Mouse (Mus musculus) gastrocnemius, adult 8-10 months (tissue): Measurements from ENCODE around the gene Rnf169. TPM values are rescaled to one million over a fixed set of nuclear protein-coding genes. Genes with fewer than 3 reads are reported as not detected.
A peak's percentile ranks its signal among the peaks of the same experiment; 100 is the strongest.

Source experiments
- DNase-seq, 2 experiments: peaks; one replicate each; pipeline ENCODE4 v3.0.0; 2022; ENCODE audit warnings: low spot score in 2 of 2
- total RNA-seq, 4 experiments: library from RNA; stranded (reverse); gene quantifications; 2 replicates each; pipeline ENCODE4 v1.2.4; 2022

Gene Rnf169
- total RNA-seq: 1 to 10 TPM; 5.3 to 6.3 (median 5.5) TPM

DNA sequence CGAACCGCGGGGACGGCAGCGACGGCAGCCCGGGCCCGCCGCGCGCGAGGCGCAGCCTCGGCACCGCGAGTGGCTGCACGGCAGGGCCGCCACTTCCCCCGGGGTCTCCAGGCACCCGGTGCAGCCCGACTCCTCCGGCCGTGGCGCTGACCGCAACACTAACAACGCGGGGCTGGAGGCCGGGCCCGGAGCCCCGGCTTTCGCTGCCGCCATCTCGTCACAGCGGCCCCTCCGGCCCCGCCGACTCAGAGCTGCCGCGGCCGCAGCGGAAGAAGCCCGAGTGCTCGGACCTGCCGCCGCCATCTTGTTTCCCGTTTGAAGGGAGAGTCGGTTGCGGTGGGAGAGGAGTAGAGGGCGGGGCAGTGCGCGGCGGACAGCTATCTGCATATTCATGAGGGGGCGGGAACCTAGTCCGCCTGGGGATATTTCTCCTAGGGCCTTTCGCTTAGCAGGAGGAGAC is at the start of gene Rnf169:
Rnf169 (minus strand) TSS at position 317 of the 460 bp plus-strand sequence.
- peak; percentile 81 to 86 for DNase-seq

DNA sequence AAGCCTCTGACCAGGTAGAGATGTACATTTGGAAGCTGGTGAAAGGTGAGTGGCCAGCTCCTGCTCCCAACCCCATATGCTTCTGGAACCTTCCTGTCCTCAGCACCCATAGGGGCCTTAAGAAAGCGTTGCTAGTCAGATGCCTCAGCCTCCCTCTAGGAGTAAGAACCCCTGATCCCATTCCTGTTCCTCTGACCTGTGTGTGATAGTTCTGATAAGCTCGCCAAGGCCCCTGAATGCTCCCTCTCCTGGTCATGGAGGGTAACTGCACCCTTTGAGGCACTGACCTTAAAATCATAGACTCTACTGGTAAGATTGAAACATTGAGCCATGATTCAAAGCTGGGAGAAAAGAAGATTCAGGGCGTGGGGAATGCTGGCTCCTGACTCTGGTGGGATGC is 49.1 kb upstream of the Rnf169 start:
- no peak for DNase-seq

DNA sequence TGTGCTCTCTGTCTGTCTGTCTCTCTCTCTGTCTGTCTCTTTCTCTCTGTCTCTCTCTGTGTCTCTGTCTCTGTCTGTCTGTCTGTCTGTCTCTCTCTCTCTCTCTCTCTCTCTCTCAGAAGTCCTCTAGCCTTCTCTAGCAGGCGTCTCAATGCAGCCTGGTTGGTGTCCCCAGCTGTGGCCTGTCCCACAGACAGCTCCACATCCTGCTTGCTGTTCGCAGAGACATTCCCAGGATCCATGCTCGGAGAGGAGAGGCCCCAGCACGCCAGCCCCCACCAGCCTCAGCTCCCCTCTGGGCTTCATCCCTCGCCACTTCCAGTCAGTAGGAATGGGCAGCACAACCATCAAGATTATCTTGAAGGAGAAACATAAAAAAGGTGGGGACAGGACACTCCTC is 47.1 kb upstream of the Rnf169 start:
- DNase-seq: no peak

DNA sequence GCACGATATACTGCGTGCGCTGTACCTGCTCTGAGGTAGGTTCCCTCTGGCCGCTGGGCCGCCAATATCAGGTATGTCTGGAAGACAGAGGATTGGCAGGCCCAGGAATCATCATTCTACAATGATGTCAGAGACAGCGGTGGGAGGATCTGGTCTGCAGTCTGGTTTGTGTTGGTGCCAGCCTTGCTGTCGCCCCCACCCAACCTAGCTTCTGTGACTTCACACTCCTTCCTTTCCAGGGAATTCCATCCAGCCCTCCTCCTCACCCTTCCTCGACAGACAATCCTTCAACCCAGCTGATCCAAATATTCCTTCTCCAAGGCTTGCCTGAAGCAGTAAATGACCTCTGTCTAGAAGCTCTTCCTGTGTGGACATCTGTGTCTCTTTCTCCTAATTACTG is 36.8 kb upstream of the Rnf169 start:
- DNase-seq: no peak

DNA sequence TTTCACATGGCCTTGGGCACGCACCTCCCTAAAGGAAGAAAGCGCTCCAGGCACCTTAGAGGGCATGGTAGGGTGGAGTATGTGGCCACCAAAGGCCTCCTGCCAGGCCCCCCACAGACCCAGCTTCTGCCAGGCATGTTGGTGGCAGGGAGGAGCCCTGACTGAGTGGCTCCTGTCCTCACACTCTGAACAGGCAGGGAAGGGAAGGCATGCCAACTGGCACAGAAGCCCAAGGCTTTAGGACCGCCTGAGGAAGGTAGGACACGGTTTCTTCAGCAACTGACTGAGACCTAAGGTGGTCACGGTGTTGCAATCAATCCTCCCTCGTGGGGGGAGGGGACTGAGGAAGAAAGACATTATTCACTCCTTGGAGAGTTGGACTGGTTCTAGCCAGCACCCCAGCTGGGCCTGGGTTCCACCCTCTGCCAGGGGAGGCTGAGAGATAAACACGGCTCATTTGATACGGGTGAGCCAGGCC is 33.9 kb upstream of the Rnf169 start:
- DNase-seq: peak; percentile 31 to 45

DNA sequence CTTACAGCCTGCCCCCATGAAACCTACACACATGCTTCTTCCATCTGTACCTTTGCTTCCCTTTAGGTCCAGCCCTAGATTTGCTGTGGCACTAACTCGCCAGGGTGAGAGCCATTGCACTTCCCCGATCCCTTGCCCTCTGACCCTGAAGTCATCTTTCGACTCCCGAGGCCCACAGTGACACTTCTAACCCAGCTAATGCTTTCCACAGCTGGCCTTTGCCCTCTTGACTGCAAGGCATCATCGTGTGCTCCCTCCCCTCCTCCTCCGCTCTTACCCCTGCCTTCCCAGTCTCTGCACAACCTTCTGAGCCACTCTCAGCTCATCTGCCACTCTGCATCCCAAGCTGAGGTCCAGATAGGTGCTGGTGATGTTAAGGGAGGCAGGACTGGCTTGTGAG is 32.3 kb upstream of the Rnf169 start:
- DNase-seq: no peak

DNA sequence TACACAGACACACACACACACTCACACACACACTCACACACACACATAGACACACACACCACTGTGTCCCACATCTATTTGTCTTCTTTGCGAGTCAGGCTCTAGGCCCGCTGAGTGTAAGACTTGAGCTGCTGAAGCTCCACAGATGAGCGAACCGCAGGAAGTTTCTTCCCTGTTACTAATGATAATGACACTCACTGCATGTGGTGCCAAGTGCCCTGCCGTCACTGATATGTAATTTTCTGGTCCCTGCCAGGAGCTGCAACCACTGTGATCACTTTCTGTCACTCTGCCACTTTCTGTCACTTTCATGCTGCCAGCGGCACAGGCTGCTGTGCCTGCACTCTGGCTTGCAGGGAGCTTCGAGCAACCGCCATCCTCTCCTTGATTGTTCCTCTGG is 31.8 kb upstream of the Rnf169 start:
- DNase-seq: no peak

DNA sequence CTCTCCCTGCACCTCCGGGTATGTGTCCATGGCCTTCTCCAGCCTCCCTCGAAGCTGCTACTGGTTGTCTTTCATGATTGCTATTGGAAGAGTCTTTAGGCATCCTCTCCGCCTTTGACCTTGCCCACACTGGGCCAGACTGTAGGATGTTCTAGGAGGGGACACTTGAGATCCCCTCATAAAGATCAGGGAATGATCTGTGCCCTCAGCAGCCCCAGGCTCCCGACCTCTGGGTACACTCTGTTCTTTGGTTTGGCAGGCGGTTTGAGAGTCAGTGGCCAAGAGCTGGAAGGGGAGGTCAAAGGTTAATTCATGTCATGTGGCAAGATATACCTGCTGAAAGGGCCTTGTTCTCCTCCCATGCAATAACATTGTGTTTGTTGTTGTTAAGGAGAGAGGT is 30.5 kb upstream of the Rnf169 start:
- DNase-seq: peak in 1 of 2 experiments; percentile 46

DNA sequence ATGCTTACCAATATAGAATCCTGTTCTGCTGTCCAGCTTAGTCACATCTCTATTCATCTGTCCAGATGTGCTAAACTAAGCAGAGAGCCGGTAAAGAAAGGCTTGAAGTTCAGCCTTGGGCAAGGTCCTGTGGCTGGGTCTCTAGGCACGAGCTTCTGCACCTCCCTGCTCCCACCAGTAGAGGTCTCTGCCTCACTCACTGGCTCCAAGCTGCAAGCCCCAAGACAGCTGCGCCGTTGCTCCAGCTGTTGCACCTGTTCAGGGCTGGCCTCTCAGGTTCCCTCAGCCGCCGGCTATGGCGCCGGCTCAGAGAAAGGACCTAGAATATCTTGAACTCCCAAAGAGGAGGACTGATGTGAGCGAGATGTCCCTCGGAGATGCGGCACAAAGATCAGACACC is 29.4 kb upstream of the Rnf169 start:
- peak; percentile 67 to 72 for DNase-seq

DNA sequence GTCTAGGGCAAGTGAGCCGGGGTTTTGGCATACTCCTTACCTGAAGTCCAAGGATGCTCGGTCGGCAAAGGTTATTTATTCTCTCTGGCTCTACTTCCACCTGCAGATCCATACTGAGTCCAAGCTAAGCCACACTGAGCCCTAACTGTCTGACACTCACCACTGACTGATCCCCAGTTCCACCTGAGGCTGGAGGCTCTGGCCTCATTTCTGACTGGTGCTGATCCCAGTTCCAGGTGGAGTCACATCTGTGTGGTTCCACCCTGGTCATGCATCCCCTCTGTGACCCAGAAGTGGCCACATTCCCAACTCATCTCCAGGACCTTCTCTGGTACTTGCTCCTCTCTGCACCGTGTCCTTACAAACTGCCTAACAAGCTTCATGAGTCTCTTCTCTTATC is 28.5 kb upstream of the Rnf169 start:
- DNase-seq: no peak

DNA sequence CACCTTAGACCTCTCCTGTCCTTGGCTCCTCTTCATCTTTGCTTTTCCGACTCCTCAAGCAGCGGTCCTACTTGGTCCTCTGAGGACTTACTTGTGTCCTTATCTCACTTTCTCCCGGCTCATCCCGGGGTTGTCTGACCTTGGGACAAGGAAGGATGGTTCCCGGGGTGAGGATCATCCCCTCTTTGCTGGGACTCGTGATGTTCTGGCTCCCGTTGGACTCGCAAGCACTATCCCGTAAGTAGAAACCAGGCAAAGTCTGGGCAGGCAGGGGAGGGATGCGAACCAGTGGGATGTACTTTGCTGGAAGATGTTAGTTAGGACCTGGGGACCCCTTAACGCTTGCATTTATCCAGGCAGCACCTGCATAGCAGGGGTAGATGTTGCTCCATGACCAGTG is 26.2 kb upstream of the Rnf169 start:
- no peak for DNase-seq

DNA sequence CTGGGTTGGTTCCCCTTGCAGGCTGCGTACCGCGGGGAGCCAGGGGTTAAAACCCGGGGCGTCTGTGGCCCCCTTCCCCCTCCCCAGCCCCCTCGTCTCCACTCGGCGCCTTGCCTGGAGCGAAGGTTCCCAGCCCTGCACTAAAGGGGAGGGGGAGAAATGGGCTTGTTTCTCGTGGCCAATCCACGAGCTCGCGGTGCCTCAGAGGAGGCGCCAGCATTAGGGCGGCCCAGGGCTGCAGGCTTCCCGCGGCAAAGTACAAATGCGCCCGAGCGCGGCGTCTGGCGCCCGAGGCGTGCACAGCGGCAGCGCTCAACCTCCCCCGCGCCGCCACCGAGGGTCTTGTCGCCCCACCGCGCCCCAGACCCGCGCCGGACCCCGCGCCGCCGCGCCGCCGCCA is 25.5 kb upstream of the Rnf169 start, which contains the start of gene Chrdl2:
Chrdl2 (plus strand) TSS at position 383 of the 400 bp plus-strand sequence.
- no peak for DNase-seq

DNA sequence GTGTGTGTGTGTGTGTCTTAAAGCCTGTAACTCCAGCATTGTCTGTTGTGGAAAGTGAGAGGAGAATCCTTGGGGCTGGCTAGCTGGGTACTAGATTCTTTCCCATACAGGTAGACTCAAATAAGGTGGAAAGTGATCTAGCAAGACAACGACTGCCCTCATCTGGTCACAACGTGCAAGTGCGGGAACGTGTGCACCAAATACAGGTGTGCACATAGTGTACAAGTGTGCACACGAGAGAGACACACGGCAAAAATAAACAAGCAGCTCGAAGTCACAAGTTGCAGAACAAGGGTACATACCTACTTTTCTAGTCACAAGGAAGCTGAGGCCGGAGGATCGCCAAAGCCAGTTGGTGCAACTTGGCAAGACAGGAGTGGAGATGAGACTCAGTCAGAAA is 23.5 kb upstream of the Rnf169 start:
- no peak for DNase-seq

DNA sequence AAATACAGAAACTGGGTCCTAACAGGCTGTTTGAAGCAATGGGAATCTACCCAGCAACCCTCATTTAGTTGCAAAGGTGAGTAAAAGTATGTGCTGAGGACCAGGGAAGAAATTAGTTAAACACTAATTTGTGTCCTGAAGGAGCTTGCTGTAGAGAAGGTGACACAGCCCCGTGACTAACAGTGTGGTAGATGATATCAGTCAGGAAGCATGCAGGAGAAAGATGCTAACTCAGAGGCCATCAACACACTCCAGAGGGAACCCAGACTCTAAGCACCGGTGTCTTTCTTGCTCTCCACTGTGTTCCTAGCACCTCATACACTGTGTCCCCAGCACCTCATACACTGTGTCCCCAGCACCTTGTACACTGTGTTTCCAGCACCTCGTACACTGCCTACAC is 18.4 kb upstream of the Rnf169 start:
- DNase-seq: no peak

DNA sequence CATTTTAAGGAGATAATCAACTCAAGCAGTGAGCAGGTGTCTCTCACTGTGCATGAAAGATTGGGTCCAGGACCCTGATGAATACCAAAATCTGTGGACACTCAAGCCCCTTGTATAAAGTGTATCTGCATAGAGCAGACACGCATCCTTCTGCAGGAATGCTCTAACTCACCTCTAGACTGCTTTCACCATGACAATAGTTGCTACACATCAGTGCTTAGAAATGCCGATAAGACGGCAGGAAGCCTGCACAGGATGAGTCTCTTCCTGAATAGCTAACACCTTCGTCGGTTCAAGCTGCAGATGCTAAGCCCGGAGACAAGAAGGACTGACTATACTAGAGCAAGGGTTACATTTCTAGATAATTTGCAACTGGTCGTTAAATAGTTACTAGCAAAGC is 14.9 kb upstream of the Rnf169 start:
- no peak for DNase-seq

DNA sequence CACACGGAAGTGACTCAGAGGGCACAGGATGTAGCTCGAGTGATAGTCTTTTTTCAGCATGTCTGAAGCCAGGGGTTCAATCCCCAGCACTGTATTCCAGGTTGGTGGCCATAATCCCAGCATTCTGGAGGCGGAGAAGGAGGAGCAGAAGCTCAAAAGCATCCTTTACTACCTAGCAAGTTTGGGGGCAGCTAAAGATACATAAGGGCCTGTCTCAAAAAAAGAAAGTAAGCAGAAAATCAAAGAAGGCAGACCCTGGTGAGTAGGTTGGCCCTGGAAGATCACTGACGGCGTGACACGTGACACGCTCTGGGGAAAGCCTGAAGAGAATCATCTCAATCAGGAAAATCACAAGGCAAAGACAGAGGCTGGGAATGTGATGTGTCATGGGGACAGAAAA is 12.9 kb upstream of the Rnf169 start:
- no peak for DNase-seq

DNA sequence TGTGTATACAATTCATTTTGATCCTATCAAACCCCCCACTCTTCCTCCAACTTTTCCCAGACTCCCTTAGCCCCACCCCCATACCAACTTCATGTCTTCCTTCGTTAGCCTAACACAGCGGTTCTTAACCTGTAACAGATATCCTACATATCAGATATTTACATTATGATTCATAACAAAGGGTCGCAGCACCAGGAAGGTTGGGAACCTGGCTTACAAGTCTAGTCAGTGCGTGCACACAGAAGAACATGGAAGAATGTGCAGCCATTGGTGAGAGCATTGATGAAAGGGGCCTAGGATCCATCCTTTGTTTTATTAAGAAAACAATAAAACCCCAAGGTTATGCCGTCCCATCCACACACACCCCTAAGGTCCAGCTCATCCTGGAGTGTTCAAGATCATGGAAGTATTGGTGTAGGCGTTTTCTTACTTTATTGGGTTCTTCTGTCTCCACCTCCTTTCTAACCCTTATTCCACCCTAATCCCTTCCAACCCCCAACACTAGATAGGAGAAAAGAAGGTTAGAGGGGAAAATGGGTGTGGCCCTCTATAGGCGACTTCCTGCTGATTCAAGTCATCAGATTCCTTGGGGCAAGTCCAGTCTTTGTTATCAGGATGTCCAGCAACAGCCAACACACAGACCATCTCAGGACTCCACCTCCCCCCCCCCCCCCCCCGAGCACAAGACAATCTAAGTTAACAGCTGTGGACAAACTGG is 10.9 kb upstream of the Rnf169 start:
- no peak for DNase-seq

DNA sequence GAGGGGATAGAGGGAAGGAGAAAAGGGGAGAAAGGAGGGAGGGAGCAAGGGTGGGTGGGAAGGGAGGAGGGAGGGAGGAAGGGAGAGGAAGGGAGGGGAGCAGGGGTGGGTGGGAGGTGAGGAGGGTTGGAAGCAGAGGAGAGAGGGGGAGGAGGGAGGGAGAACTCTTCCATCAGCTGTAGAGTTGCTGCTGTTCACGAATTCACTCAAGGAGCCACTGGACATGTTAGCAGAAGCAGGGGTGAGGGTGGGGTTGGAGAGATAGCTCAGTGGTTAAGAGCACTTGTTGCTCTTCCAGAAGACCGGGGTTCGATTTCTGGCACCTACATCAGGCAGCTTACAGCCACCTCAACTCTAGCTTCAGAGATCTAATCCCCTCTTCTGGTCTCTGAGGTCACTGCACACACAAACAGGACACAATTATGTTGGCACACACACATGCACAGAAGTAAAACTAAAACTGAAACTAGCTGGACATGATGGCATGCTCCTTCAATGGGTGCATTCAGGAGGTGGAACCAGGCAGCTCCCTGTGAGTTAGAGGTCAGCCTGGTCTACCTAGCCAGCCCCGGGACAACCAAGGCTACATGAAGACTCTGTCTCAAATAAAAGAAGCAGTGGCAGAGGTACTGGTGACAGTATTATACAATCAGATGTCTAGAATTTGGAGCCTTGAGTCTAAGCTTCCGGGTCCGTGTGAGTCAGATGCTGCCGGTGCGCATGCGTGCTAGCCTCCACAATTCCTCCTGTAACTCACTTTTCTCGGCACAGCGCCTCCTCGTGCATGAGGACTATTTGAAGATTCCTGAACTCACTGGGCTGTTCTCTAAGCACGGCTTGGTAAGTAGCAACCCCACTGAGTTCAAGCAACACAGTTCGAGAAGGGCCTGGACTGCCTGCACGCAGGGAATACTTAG is 9.9 kb upstream of the Rnf169 start:
- no peak for DNase-seq

DNA sequence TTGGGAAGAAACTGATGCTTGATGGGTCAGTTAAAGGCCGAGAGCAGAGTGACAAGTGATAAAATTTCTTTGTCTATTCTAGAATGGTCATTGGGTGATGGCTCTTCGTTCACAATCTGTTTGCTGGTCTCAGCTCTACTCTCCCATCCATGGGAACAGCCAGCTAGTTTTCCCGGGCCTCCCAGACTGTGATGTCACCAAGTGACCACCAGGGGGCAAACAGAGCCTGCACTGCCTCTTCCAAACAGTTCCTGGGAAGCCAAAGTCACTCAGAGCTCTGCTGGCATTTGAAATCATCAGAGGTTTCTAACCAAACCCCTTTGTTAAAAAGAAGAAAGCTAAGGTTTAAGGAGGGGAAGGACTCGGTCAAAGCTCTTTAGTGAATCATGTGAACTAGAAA is 8.5 kb upstream of the Rnf169 start:
- peak in 1 of 2 experiments; percentile 49 for DNase-seq

DNA sequence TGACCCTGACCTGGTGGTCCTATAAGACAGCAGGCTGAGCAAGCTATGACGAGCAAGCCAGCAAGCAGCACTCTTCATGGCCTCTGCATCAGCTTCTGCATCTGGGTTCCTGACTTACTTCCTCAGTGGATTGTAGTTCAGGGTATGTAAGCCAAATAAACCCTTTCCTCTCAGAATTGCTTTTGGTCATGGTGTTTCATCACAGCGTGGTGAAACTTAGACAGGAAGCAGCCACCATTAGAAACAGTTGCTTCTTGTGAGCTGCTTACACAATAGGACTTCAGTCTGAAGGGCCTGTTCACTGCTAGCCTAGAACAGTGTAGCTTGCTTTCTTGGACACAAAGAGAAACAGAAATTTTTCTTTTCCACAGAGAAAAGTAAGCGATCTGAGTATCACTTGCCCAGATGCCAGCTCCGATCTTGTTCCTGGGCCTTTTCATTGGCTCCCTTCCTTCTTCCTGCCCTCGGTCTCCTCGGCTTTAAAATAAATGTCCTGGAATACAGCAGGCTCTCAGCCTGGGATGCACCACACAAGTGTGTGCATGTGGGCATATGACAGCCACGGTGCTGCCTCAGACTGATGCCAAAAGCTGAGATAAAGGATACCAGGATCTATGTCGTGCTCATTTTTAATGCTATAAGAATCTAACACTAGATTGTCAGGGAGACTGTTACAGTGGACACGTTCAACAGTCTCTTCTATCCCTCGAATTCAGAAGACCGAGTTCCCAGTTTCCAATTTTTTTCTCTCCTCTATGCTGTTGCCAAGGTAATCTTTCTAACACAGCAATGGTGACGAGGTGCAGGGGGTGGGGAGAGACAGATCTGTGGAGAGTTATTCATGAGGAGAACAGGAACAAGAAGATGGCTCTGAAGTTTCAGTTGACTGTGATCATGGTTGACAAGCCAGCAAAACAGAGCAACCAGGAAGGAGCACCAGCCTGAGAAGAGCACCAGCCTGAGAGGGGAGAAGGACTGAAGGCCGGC is 2.3 kb upstream of the Rnf169 start:
- DNase-seq: no peak

DNA sequence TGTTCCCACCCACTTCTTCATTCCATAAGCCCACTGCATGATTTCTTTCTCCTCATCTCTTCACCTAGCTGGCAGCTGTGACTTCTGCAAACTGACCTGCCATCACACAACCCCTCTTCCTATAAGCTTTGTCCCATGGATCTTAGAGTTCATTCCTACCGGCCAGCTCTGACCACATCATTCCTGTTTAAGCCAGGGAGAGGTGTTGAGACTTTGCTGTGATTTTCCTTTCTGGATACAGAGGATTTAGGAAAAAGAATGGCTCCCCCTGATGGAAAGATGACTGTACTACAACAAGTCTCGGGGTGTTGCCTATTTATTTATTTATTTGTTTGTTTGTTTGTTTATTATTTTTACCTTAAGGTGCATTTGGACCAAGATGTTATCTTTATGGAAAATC is 1.1 kb upstream of the Rnf169 start:
- DNase-seq: no peak
